Mouse (Mus musculus): ENCODE results near the gene Tnfrsf25. TPM values are rescaled to one million over a fixed set of nuclear protein-coding genes. Genes with fewer than 3 reads are reported as not detected.

Tnfrsf25 gene
- polyA plus RNA-seq (2012), result 0.37 and 0.81 TPM in 2 replicates

DNA sequence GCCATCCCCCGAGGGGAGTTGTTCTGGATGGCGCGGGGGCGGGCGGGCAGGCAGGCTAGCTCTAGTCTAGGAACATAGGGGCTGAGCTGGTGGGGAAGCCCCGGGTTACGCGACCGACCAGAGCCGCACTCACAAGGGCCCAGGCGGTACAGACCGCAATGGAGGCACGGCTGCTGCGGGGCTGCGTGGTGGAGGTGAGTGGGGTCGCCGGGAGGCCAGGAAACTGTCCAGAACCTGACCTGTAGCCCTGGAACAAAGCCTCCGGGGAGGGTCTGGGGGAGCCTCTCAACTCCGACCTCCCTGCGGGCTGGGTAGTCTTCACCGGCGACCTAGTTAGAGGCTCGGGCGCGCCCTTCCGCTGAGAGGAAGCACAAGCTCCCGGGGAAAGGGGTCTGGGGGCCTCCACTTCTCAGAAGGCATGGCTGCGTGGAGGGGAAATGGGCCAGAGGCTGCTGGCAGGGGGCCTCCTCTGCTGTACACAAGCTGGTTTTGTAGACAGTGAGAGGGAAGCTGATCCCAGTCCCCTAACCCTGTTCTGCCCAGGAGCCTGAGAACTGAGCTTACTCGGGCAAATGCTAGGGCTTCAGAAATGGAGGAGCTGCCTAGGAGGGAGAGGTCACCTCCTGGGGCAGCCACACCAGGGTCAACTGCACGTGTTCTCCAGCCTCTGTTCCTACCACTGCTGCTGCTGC lies at the start of gene Tnfrsf25:
TSS of gene Tnfrsf25 (plus strand) at position 14 of the 692 bp plus-strand sequence.
- Histone ChIP-seq H3K27me3 (ENCODE audit: control insufficient read depth) (peaks cover 70% of the 10 kb centered on the region), H3K9me3 (ENCODE audit: control insufficient read depth, low read length) (peaks cover 11% of the 10 kb centered on the region), H3K4me1 (ENCODE audit: control insufficient read depth) (peaks cover 52% of the 10 kb centered on the region), H3K36me3 (ENCODE audit: control insufficient read depth) (peaks cover 41% of the 10 kb centered on the region), H3K4me3 (replicated peaks) (no peak within 1 kb of the TSS)
- TF ChIP-seq TAL1 (IDR thresholded peaks at IDR 0.05; ENCODE audit: low read length), result no peak
- no peak for TF ChIP-seq GATA1 (IDR thresholded peaks at IDR 0.05; ENCODE audit: low read length)

DNA sequence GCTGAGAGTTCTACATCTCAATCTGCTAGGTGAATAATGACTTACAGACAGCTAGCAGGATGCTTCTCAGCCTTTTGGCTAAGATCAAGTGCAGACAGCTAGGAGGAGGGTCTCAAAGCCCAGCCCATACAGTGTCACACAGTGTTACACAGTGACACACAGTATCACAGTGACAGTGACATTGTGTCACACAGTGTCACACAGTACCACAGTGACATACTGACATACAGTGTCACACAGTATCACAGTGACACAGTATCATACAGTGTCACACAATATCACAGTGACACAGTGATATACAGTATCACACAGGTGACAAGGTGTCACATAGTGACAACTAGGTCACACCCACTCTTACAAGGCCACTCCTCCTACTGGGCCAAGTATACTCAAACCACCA lies 48.5 kb upstream of the Tnfrsf25 start:
- Histone ChIP-seq H3K4me3 (replicated peaks) (no peak overlapping the region), H3K27me3 (ENCODE audit: control insufficient read depth) (peaks cover 9% of the 10 kb centered on the region), H3K9me3 (ENCODE audit: control insufficient read depth, low read length) (no peaks in the 10 kb centered on the region), H3K36me3 (ENCODE audit: control insufficient read depth) (no peaks in the 10 kb centered on the region; the same call in 1 of the 2 replicates), H3K4me1 (ENCODE audit: control insufficient read depth) (peaks cover 13% of the 10 kb centered on the region)
- TF ChIP-seq TAL1 (IDR thresholded peaks at IDR 0.05; ENCODE audit: low read length) (no peak), GATA1 (IDR thresholded peaks at IDR 0.05; ENCODE audit: low read length) (no peak)

DNA sequence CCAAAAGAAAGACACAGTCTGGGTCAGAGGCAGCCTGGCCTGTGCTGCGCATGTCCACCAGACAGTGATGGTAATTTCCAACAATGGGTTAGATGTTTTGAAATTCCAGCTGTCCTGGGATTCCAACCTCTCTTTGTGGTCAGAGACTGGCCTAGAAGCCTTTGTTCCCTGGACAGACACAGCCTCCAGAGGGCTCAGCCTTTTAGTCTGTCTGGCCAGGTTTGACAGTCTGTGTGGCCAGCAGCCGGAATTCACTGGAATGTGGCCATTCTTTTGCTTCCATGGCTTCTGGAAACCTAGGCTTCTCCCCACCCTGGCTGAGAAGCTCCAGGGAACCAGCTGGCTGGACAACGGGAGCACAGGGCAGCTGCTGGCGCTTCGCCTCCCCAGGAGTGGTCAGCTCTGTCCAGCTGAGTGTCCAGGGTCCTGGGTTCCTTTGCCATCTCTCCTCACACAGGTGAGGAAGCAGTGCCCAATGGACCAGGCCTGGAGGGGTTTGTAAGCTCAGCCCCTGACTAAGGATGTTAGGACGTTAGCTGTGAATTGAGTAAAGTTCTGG lies 47.5 kb upstream of the Tnfrsf25 start:
- H3K9me3 ChIP-seq (ENCODE audit: control insufficient read depth, low read length), result no peaks in the 10 kb centered on the region

DNA sequence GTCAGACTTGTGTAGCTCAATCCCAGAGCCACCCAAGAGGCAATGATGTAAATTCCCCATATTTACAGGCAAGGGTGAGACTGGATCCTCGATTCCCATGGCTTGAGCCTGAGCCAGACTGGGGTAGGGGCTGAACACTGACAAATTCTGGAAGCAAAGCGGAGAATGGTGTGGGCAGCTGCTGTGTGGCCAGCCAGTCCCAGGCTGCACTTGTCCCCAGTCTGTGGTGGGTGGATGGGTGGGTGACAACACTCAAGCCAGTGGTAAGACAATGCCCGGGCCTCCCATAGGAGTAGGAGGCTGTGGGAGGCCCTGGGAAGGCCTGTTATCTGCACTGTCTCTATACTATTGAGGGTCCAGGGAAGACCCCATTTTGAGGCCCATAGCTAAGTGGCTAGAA lies 46.5 kb upstream of the Tnfrsf25 start:
- Histone ChIP-seq H3K36me3 (ENCODE audit: control insufficient read depth) (no peaks in the 10 kb centered on the region), H3K9me3 (ENCODE audit: control insufficient read depth, low read length) (no peaks in the 10 kb centered on the region), H3K27me3 (ENCODE audit: control insufficient read depth) (peaks cover 19% of the 10 kb centered on the region), H3K4me3 (replicated peaks) (no peak overlapping the region), H3K4me1 (ENCODE audit: control insufficient read depth) (peaks cover 25% of the 10 kb centered on the region)
- TF ChIP-seq GATA1 (IDR thresholded peaks at IDR 0.05; ENCODE audit: low read length), result no peak
- TF ChIP-seq TAL1 (IDR thresholded peaks at IDR 0.05; ENCODE audit: low read length), result no peak

More for the DNA sequence above, 47.5 kb upstream of the Tnfrsf25 start:
- Histone ChIP-seq H3K4me1 (ENCODE audit: control insufficient read depth) (peaks cover 18% of the 10 kb centered on the region), H3K4me3 (replicated peaks) (no peak overlapping the region), H3K27me3 (ENCODE audit: control insufficient read depth) (peaks cover 15% of the 10 kb centered on the region), H3K36me3 (ENCODE audit: control insufficient read depth) (no peaks in the 10 kb centered on the region)
- no peak for TF ChIP-seq GATA1 (IDR thresholded peaks at IDR 0.05; ENCODE audit: low read length)
- no peak for TF ChIP-seq TAL1 (IDR thresholded peaks at IDR 0.05; ENCODE audit: low read length)

DNA sequence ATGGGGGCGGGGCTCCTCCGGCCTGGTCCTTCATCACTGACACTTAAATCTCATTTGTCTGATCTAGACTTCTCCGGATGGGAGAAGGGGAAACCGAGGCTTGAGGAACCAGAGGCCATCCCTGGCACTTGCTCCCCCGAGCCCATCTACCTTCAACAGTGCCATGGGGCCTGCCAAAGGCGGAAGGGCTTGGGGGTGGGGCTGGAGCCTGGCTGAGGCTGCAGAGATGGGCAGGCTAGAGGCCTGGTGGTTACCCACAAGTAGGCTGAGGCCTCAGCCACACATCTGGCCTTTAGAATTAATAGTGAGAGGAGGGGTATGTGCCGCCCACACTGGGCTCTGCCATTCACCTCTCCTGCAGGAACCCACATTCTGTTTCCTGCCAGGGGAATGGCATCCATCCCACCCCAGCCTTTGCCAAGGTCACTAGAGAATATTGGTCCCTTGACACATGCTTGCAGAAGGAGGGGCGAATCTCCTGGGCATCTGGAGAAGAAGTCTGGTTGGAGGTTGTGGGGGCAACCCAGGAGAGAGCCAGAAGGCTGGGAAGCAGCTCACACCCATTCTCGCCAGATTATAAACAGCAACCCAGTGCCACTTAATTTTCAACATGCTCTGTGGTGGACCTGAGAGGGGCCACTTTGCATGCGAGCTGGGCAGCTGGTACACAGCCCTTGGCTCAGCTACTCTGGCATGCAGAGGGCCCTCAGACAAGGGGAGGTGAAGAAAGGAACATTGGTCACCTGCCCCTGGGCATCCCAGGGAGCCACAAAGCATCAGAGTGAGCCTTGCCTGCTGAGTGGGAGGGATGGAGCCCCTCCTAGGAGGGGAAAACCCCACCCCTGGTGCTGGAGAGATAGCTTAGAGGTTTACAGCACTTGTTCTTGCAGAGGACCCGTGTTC lies 45.0 kb upstream of the Tnfrsf25 start:
- Histone ChIP-seq H3K27me3 (ENCODE audit: control insufficient read depth) (peaks cover 19% of the 10 kb centered on the region), H3K9me3 (ENCODE audit: control insufficient read depth, low read length) (peaks cover 4% of the 10 kb centered on the region; the same call in 1 of the 2 replicates), H3K36me3 (ENCODE audit: control insufficient read depth) (no peaks in the 10 kb centered on the region), H3K4me3 (replicated peaks) (no peak overlapping the region), H3K4me1 (ENCODE audit: control insufficient read depth) (peaks cover 25% of the 10 kb centered on the region)
- TF ChIP-seq GATA1 (IDR thresholded peaks at IDR 0.05; ENCODE audit: low read length) (no peak), TAL1 (IDR thresholded peaks at IDR 0.05; ENCODE audit: low read length) (no peak)

DNA sequence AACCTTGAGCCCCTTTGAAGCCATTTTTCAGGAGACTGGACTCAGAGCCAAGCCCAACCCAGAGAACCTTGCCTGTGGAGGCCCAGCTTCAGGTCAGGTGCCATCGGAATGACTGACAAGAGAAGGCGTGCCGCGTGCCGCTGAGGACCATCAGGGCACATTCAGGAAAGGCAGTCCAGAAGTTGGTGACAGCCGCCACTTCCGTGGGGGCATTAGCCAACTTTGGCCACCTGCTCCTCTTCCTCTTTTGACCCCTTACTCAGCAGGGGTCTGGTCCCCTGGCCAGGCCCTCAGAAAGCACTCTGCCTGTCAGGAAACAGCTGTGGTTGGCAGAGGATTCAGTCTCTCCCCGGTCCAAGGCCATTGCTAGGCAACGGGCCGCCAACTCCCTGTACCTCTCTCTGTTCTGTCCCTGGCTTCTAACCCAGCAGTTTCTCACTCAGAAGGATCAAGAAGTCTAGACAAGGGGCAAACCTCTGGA lies 43.6 kb upstream of the Tnfrsf25 start, which contains the start of gene Plekhg5:
TSS of gene Plekhg5 (plus strand) at position 378 of the 481 bp plus-strand sequence.
- H3K4me3 ChIP-seq (replicated peaks), result no peak within 1 kb of the TSS
- TF ChIP-seq GATA1 (IDR thresholded peaks at IDR 0.05; ENCODE audit: low read length) (no peak), TAL1 (IDR thresholded peaks at IDR 0.05; ENCODE audit: low read length) (no peak)
- H3K9me3 ChIP-seq (ENCODE audit: control insufficient read depth, low read length), result peaks cover 4% of the 10 kb centered on the region; the same call in 1 of the 2 replicates
- peaks cover 24% of the 10 kb centered on the region for H3K4me1 ChIP-seq (ENCODE audit: control insufficient read depth)
- no peaks in the 10 kb centered on the region for H3K36me3 ChIP-seq (ENCODE audit: control insufficient read depth)
- peaks cover 19% of the 10 kb centered on the region for H3K27me3 ChIP-seq (ENCODE audit: control insufficient read depth)

DNA sequence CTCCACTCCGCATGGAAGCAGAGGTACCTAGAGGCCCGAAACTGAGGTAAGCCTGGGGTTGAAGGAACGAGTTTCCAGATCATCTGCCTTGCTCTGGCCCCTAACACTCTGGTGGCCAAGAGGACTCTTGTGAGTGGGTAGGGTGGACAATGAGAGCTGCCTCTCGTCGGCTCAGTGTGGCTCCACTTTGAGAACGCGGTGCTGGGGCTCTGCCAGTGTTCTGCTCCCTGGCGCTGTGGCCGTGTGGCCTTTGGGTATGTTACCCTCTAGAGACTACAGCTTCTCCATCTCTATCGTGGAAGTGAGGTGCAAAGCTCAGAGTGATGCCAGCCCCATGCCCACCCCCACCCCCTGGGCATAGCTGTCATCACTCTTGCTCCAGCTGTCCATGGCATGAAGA lies 43.1 kb upstream of the Tnfrsf25 start:
- peaks cover 19% of the 10 kb centered on the region for H3K4me1 ChIP-seq (ENCODE audit: control insufficient read depth)
- H3K9me3 ChIP-seq (ENCODE audit: control insufficient read depth, low read length), result peaks cover 4% of the 10 kb centered on the region; the same call in 1 of the 2 replicates
- H3K27me3 ChIP-seq (ENCODE audit: control insufficient read depth), result peaks cover 22% of the 10 kb centered on the region
- TF ChIP-seq TAL1 (IDR thresholded peaks at IDR 0.05; ENCODE audit: low read length), result no peak
- TF ChIP-seq GATA1 (IDR thresholded peaks at IDR 0.05; ENCODE audit: low read length), result no peak
- no peak overlapping the region for H3K4me3 ChIP-seq (replicated peaks)
- H3K36me3 ChIP-seq (ENCODE audit: control insufficient read depth), result no peaks in the 10 kb centered on the region

DNA sequence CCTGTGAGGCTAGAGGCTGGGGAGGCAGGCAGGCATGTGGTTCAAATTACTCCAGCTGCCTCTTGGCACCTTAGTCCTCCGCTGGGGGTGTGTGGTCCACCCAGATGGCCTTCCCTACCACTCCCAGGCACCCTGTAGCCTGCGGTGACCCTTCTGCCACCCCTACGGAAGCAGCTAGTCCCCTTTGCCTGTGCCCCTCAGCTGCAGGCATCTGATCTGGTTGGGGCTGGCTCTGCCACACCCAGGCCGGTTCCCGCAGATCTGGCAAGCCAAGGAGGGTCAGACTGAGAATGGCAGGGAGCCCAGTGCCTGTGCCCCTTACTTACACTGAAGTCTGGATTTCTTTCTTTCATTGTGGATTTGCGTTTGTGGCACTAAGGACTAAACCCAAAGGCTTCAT lies 42.0 kb upstream of the Tnfrsf25 start:
- peaks cover 22% of the 10 kb centered on the region for H3K27me3 ChIP-seq (ENCODE audit: control insufficient read depth)
- H3K36me3 ChIP-seq (ENCODE audit: control insufficient read depth), result no peaks in the 10 kb centered on the region
- peaks cover 25% of the 10 kb centered on the region for H3K4me1 ChIP-seq (ENCODE audit: control insufficient read depth)
- peaks cover 4% of the 10 kb centered on the region; the same call in 1 of the 2 replicates for H3K9me3 ChIP-seq (ENCODE audit: control insufficient read depth, low read length)
- no peak for TF ChIP-seq TAL1 (IDR thresholded peaks at IDR 0.05; ENCODE audit: low read length)
- no peak for TF ChIP-seq GATA1 (IDR thresholded peaks at IDR 0.05; ENCODE audit: low read length)
- H3K4me3 ChIP-seq (replicated peaks), result no peak overlapping the region

All from erythroblast, embryonic 14.5 days (primary cell).